Mouse (Mus musculus) small intestine, adult 10 weeks (tissue): ENCODE results near the gene Rps3. TPM values are rescaled to one million over a fixed set of nuclear protein-coding genes. Genes with fewer than 3 reads are reported as not detected.

Experiments
- polyA plus RNA-seq: library from polyadenylated mRNA; stranded (reverse); fragments of 350-450 nt; fragmentation: Illumina TruSeq; extraction: RNeasy Lipid Tissue Mini Kit (QIAGEN cat#74804); gene quantifications from one replicate; pipeline ENCODE4 v1.2.3, GENCODE M21; 2014; ENCODE audit warnings: low replicate concordance

The Rps3 gene
- 387 TPM for polyA plus RNA-seq

DNA sequence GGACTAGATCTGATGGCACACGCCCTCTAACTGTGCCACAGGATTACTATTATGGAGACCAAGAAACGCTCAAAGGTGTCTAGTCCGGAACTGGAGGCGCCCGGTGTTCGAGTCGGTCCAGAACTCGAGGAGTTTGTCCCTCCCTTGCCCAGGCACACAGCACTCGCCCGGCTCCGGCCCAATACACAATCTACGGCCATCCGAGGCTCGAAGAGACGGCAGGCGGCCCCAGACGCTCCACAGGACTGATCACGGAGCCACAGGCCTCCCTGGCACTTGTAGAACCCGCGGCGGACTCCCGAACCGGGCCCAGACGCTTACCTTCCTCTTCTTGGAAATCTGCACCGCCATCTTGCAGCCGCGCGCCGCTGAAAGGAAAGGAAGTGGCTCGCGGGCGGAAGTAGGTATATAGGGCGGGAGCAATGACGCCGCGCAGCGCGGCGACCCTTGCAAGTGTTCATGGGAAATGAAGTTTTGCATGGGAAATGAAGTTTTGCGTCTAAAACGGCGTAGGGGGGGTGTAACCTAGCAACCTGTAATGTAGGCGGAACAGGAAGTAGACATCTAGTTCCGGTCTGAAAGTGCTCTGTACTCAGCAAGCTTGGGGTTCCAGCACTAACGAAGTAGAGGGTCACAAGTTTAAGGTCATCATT, at the start of gene Rps3:
Gene Rps3, minus strand, starts transcription at position 468 of the 653 bp plus-strand sequence.

DNA sequence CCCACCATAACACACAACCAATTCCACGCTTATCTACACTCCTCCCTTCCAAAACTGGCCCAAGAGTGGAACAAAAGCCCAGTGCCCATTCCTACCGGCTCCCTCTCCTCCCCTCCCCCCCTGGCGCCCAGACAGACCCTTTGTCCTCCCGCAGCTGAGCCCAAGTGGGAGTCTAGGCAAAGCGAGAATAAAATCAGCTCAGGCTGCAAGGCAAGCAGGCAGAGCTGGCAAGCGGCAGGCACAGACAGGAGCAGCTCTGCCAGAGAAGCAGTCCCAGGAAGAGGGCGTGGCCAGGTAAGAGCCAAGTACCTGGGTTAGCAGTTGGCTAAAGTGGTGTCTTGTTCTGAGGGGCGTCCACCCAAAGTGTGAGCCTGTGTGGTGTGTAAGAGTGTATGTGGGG, 17.7 kb downstream of the Rps3 start, which contains the start of gene Klhl35:
Gene Klhl35, plus strand, starts transcription at position 194 of the 400 bp plus-strand sequence.

Other genes with a start within 250 kb of the Rps3 start
- gene Mogat2, start 245.1 kb downstream of the Rps3 start, polyA plus RNA-seq = 26.9 TPM
- gene Map6, start 216.3 kb downstream of the Rps3 start, polyA plus RNA-seq = 0.22 TPM
- 13.3 TPM for gene Serpinh1, start 130.5 kb downstream of the Rps3 start, polyA plus RNA-seq
- 0.11 TPM for gene Gdpd5, start 102.3 kb downstream of the Rps3 start, polyA plus RNA-seq
- not detected for gene Klhl35, start 17.7 kb downstream of the Rps3 start, polyA plus RNA-seq
- 17.4 TPM for gene Arrb1, start 51.7 kb upstream of the Rps3 start, polyA plus RNA-seq
- 0.52 TPM for gene Tpbgl, start 143.4 kb upstream of the Rps3 start, polyA plus RNA-seq
- gene Slco2b1, start 227.6 kb upstream of the Rps3 start, polyA plus RNA-seq = 17.9 TPM
- gene Olfr520, start 246.5 kb upstream of the Rps3 start, polyA plus RNA-seq = not detected